In genomic region chr15:100424396-100425122, GRCm38 (mm10) we compare ENCODE assay signal across 8 mouse cellular contexts. TPM values are rescaled to one million over a fixed set of nuclear protein-coding genes. Genes with fewer than 3 reads are reported as not detected.
DNase-seq lines count a peak whose midpoint lies in the region; ATAC-seq lines count a peak whose summit lies in the region.

Gene Slc11a2, minus strand, starts transcription at chr15:100425072.

- no peak for DNase-seq in thymus, postnatal 0 days (ENCODE audit: low spot score)
- no peak for DNase-seq in thymus, postnatal 14 days
- DNase-seq in forebrain, embryonic 10.5 days (ENCODE audit: extremely low spot score, low spot score) = no peak
- DNase-seq in layer of hippocampus, postnatal 14 days (ENCODE audit: low spot score in 2 of 2) = no peak
- no peak for DNase-seq in midbrain, embryonic 11.5 days (ENCODE audit: low spot score, missing footprints)
- no peak for DNase-seq in natural killer cell, adult 2 months (ENCODE audit: low spot score in 2 of 2)

- no peak within 1 kb of the TSS for H3K9ac ChIP-seq in midbrain, embryonic 11.5 days (ENCODE audit: low read length)

- peaks cover 47% of the 10 kb centered on the region for H3K4me1 ChIP-seq in forebrain, embryonic 10.5 days
- peaks cover 16% of the 10 kb centered on the region for H3K4me1 ChIP-seq in midbrain, embryonic 11.5 days (ENCODE audit: control insufficient read depth, insufficient read depth, low read length)

- 0 out of 4 replicates have a peak, but pooled peaks of 1 of the 2 experiments have one; percentile 8 for ATAC-seq in hematopoietic stem cell, adult 5-6 weeks (replicated peaks in 1 of 2; ENCODE audit: insufficient read depth in 1 of 2, low FRiP score in 2 of 2, low TSS enrichment in 1 of 2, low read depth in 1 of 2, poor library complexity in 2 of 2, severe bottlenecking in 2 of 2)
- no peak for ATAC-seq in midbrain, embryonic 11.5 days (ENCODE audit: low FRiP score)
- ATAC-seq in monocyte, adult 5-6 weeks (replicated peaks; ENCODE audit: insufficient number of reproducible peaks, low FRiP score, low TSS enrichment, poor library complexity, severe bottlenecking) = no peak

- H3K4me3 ChIP-seq in forebrain, embryonic 10.5 days = peak within 1 kb of the TSS; percentile 99
- peak within 1 kb of the TSS; percentile 97; the same call in 1 of the 2 replicates for H3K4me3 ChIP-seq in midbrain, embryonic 11.5 days (ENCODE audit: low read depth, low read length)

- H3K36me3 ChIP-seq in forebrain, embryonic 10.5 days (replicated peaks) = no peaks in the 10 kb centered on the region
- no peaks in the 10 kb centered on the region for H3K36me3 ChIP-seq in midbrain, embryonic 11.5 days (ENCODE audit: control insufficient read depth, insufficient read depth, low read length)

- no peaks in the 10 kb centered on the region for H3K9me3 ChIP-seq in forebrain, embryonic 10.5 days
- no peaks in the 10 kb centered on the region for H3K9me3 ChIP-seq in midbrain, embryonic 11.5 days (ENCODE audit: control insufficient read depth, low read length)

- peak within 1 kb of the TSS; percentile 86 for H3K4me2 ChIP-seq in midbrain, embryonic 11.5 days

- peaks cover 35% of the 10 kb centered on the region for H3K27me3 ChIP-seq in forebrain, embryonic 10.5 days (ENCODE audit: poor library complexity, severe bottlenecking)
- H3K27me3 ChIP-seq in midbrain, embryonic 11.5 days (ENCODE audit: control insufficient read depth, insufficient read depth, low read length) = peaks cover 17% of the 10 kb centered on the region

- 0 out of 2 replicates have a peak within 1 kb of the TSS, but pooled peaks have one; percentile 11 for H3K27ac ChIP-seq in forebrain, embryonic 10.5 days
- no peak within 1 kb of the TSS for H3K27ac ChIP-seq in midbrain, embryonic 11.5 days (ENCODE audit: low read depth, low read length)

- WGBS in forebrain, embryonic 10.5 days = 30% methylated on average over 17 of the region's 17 CpGs
- WGBS in midbrain, embryonic 11.5 days = 34% methylated on average over 17 of the region's 17 CpGs

RNA-seq across cellular contexts. Expression of gene Slc11a2, which starts in this region (rescaled TPM):
- 23.8 and 27.3 TPM in 2 replicates for polyA plus RNA-seq in thymus, postnatal 0 days (2015; fragmentation: Nextera tagmentation; extraction: Ambion mirVana)
- polyA plus RNA-seq in forebrain, embryonic 10.5 days (2016; fragmentation: Nextera tagmentation; extraction: Ambion mirVana) = 29.2 and 29.4 TPM in 2 replicates
- total RNA-seq in hematopoietic stem cell, adult 5-6 weeks (2017) = 11.6 and 16.0 TPM in 2 replicates
- 10 to 100 TPM; 61.4 to 65.1 TPM for total RNA-seq in layer of hippocampus, postnatal 14 days (2021)
- polyA plus RNA-seq in midbrain, embryonic 11.5 days (2014; fragmentation: Nextera tagmentation; extraction: Ambion mirVana) = 18.2 and 22.2 TPM in 2 replicates
- total RNA-seq in monocyte, adult 5-6 weeks (2017) = 5.1 to 17.3 TPM (median 9.7 TPM) in 3 replicates
